ENCODE assay signal across 8 mouse cellular contexts in genomic region chr3:145885376-145885775, GRCm38 (mm10). TPM values are rescaled to one million over a fixed set of nuclear protein-coding genes. Genes with fewer than 3 reads are reported as not detected.
DNase-seq lines count a peak whose midpoint lies in the region; ATAC-seq and TF ChIP-seq lines count a peak whose summit lies in the region.

No protein-coding gene starts in this region.

- H3K27me3 ChIP-seq in kidney, adult 2 months (replicated peaks; ENCODE audit: control insufficient read depth, insufficient read depth, low read length), result no peaks in the 10 kb centered on the region
- no peaks in the 10 kb centered on the region for H3K27me3 ChIP-seq in heart, postnatal 0 days (ENCODE audit: control insufficient read depth, insufficient read depth, low read length)
- H3K27me3 ChIP-seq in liver, embryonic 11.5 days (replicated peaks; ENCODE audit: control insufficient read depth, insufficient read depth, low read length), result no peaks in the 10 kb centered on the region

- H3K4me2 ChIP-seq in heart, postnatal 0 days (ENCODE audit: low read depth, low read length), result no peak overlapping the region
- no peak overlapping the region for H3K4me2 ChIP-seq in liver, embryonic 11.5 days

- peak; percentile 34; the same call in 1 of the 2 replicates for ATAC-seq in heart, postnatal 0 days (ENCODE audit: insufficient read depth, low read depth)
- peak; percentile 30; the same call in 1 of the 2 replicates for ATAC-seq in liver, embryonic 11.5 days (replicated peaks; ENCODE audit: low FRiP score)

- peak; percentile 49 for DNase-seq in kidney, adult 2 months
- DNase-seq in kidney, adult 18-20 months, result no peak
- DNase-seq in heart, postnatal 0 days (ENCODE audit: low spot score), result peak; percentile 57
- DNase-seq in liver, embryonic 11.5 days (ENCODE audit: low spot score), result no peak
- DNase-seq in retina, postnatal 1 day, result no peak
- DNase-seq in cerebellum, adult 11 months, result no peak
- DNase-seq in ovary, adult 18-20 months (ENCODE audit: low spot score), result no peak

- TF ChIP-seq POLR2A in kidney, adult 2 months (IDR thresholded peaks at IDR 0.05; ENCODE audit: low read depth, low read length), result no peak

- TF ChIP-seq CTCF in kidney, adult 2 months (conservative IDR thresholded peaks at IDR 0.05; ENCODE audit: insufficient read depth, insufficient read length, low read depth, low read length), result no peak
- no peak for TF ChIP-seq CTCF in heart, postnatal 0 days (IDR thresholded peaks at IDR 0.05; ENCODE audit: low read depth)

- no peak overlapping the region for H3K9ac ChIP-seq in heart, postnatal 0 days (replicated peaks; ENCODE audit: low read depth, low read length)
- no peak overlapping the region for H3K9ac ChIP-seq in liver, embryonic 11.5 days (ENCODE audit: low read depth, low read length)

- peak overlapping the region; percentile 77 for H3K27ac ChIP-seq in kidney, adult 2 months (ENCODE audit: insufficient read depth, low read depth, low read length)
- peak overlapping the region; percentile 95 for H3K27ac ChIP-seq in brown adipose tissue, adult 24 weeks (replicated peaks; ENCODE audit: low read depth, low read length)
- peak overlapping the region; percentile 68 for H3K27ac ChIP-seq in heart, postnatal 0 days (ENCODE audit: low read depth)
- no peak overlapping the region for H3K27ac ChIP-seq in liver, embryonic 11.5 days (ENCODE audit: low read depth, low read length)

- H3K36me3 ChIP-seq in kidney, adult 2 months (ENCODE audit: control insufficient read depth, insufficient read depth, low read length), result no peaks in the 10 kb centered on the region
- H3K36me3 ChIP-seq in heart, postnatal 0 days (replicated peaks; ENCODE audit: control insufficient read depth, insufficient read depth, low read length), result no peaks in the 10 kb centered on the region
- H3K36me3 ChIP-seq in liver, embryonic 11.5 days (ENCODE audit: control insufficient read depth, insufficient read depth, low read length), result no peaks in the 10 kb centered on the region

- WGBS in kidney, adult 2 months, result 75% methylated on average over 4 of the region's 4 CpGs
- WGBS in heart, postnatal 0 days, result 57% methylated on average over 4 of the region's 4 CpGs
- WGBS in liver, embryonic 11.5 days, result 70% methylated on average over 4 of the region's 4 CpGs

- TF ChIP-seq EP300 in heart, postnatal 0 days (IDR thresholded peaks at IDR 0.05; ENCODE audit: low read depth), result no peak

- no peak overlapping the region for H3K4me3 ChIP-seq in kidney, adult 2 months (ENCODE audit: insufficient read depth, low read depth, low read length)
- no peak overlapping the region for H3K4me3 ChIP-seq in brown adipose tissue, adult 24 weeks (ENCODE audit: insufficient read depth, low read depth, low read length)
- H3K4me3 ChIP-seq in heart, postnatal 0 days (ENCODE audit: low read depth, low read length), result no peak overlapping the region
- no peak overlapping the region for H3K4me3 ChIP-seq in liver, embryonic 11.5 days (ENCODE audit: low read depth, low read length)

- peaks cover 10% of the 10 kb centered on the region; the same call in 1 of the 2 replicates for H3K4me1 ChIP-seq in kidney, adult 2 months (ENCODE audit: control insufficient read depth, insufficient read depth, low read length)
- peaks cover 10% of the 10 kb centered on the region for H3K4me1 ChIP-seq in brown adipose tissue, adult 24 weeks (ENCODE audit: control insufficient read depth, insufficient read depth, insufficient read length, low read length)
- H3K4me1 ChIP-seq in heart, postnatal 0 days (ENCODE audit: control insufficient read depth, insufficient read depth), result peaks cover 28% of the 10 kb centered on the region
- H3K4me1 ChIP-seq in liver, embryonic 11.5 days (replicated peaks; ENCODE audit: control insufficient read depth, insufficient read depth, low read length), result no peaks in the 10 kb centered on the region

- H3K9me3 ChIP-seq in heart, postnatal 0 days (replicated peaks; ENCODE audit: control insufficient read depth, low read length), result no peaks in the 10 kb centered on the region
- H3K9me3 ChIP-seq in liver, embryonic 11.5 days (ENCODE audit: control insufficient read depth, low read length), result no peaks in the 10 kb centered on the region

RNA-seq across cellular contexts. Expression of gene Bcl10, which starts 37.2 kb away (rescaled TPM):
- polyA plus RNA-seq in kidney, adult 2 months (2012; rRNA removed), result 9.4 and 13.7 TPM in 2 replicates
- polyA plus RNA-seq in brown adipose tissue, adult 24 weeks (2012; ENCODE audit: insufficient read depth, insufficient read length, missing spikeins), result 14.5 and 17.8 TPM in 2 replicates
- total RNA-seq in heart, postnatal 0 days (2014; rRNA removed; ENCODE audit: low replicate concordance), result 16.1 and 48.3 TPM in 2 replicates
- polyA plus RNA-seq in heart, postnatal 0 days (2015; fragmentation: Nextera tagmentation; extraction: Ambion mirVana), result 32.7 and 35.1 TPM in 2 replicates
- 36.5 and 39.1 TPM in 2 replicates for polyA plus RNA-seq in liver, embryonic 11.5 days (2014; fragmentation: Nextera tagmentation; extraction: Ambion mirVana)

RNA-seq across cellular contexts. Expression of gene 2410004B18Rik, which starts 52.4 kb away (rescaled TPM):
- 7.4 and 9.4 TPM in 2 replicates for polyA plus RNA-seq in kidney, adult 2 months (2012; rRNA removed)
- 18.1 and 19.4 TPM in 2 replicates for polyA plus RNA-seq in brown adipose tissue, adult 24 weeks (2012; ENCODE audit: insufficient read depth, insufficient read length, missing spikeins)
- total RNA-seq in heart, postnatal 0 days (2014; rRNA removed; ENCODE audit: low replicate concordance), result 9.1 and 12.3 TPM in 2 replicates
- polyA plus RNA-seq in heart, postnatal 0 days (2015; fragmentation: Nextera tagmentation; extraction: Ambion mirVana), result 35.9 and 37.6 TPM in 2 replicates
- polyA plus RNA-seq in liver, embryonic 11.5 days (2014; fragmentation: Nextera tagmentation; extraction: Ambion mirVana), result 37.4 and 39.6 TPM in 2 replicates

Comparison
In these comparisons a context has a peak if more than half of its experiments do, and no peak if none do; other contexts are left out.
1. DNase-seq: peak in kidney, adult 2 months (single experiment) and heart, postnatal 0 days (single experiment); none in kidney, adult 18-20 months (single experiment), liver, embryonic 11.5 days (single experiment), retina, postnatal 1 day (single experiment), cerebellum, adult 11 months (single experiment) and ovary, adult 18-20 months (single experiment).